Mouse (Mus musculus): ENCODE results near the gene Mtmr10.

GRCm38 (mm10) chr7:64326892-64327291, 39.4 kb downstream of the Mtmr10 start:
- TF ChIP-seq POLR2A (IDR thresholded peaks at IDR 0.05; ENCODE audit: insufficient read depth, low read depth, low read length), result no peak
- TF ChIP-seq CTCF (IDR thresholded peaks at IDR 0.05), result peak; percentile 97
